In the genomic region with DNA sequence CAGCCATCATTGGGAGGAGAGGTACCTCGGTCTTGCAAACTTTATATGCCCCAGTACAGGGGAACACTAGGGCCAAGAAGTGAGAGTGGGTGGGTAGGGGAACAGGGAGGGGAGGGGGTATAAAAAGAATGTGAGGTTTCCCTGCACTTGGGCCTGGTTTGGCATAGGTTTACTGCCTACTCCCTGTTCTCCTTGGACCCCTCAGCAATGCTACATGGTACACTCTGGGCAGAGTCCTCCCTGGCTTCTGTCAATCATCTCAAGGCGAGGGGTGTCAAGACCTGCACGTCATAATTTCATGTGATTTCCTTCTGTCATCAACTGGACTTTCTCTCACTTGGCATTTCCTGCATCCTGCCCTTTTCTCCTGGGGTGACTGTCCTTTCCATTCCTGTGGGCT, we compare ENCODE assay signal across 20 mouse cellular contexts.
DNase-seq lines count a peak whose midpoint lies in the region; ATAC-seq and TF ChIP-seq lines count a peak whose summit lies in the region.
"Had no signal": no experiment of that assay in that cellular context is flagged by ENCODE, and none has a peak within 500 bp of the region (broad histone marks: within the 10 kb centered on the region; RNA-seq: fewer than 3 reads in every experiment).

No protein-coding gene starts in this region.

- no peak for ATAC-seq in forebrain, embryonic 12.5 days (ENCODE audit: low FRiP score)
- ATAC-seq in forebrain, postnatal 0 days, result no peak
- ATAC-seq in hindbrain, embryonic 13.5 days (ENCODE audit: low FRiP score), result 0 out of 2 replicates have a peak, but pooled peaks have one; percentile 13
- no peak for ATAC-seq in hindbrain, embryonic 11.5 days (ENCODE audit: low FRiP score)
- ATAC-seq in kidney, embryonic 16.5 days (ENCODE audit: low FRiP score, low TSS enrichment), result peak; percentile 53
- peak; percentile 41; the same call in 1 of the 2 replicates for ATAC-seq in neural tube, embryonic 14.5 days (ENCODE audit: low read depth)
- ATAC-seq: intestine, embryonic 15.5 days; Patski had no signal

- H3K4me2 ChIP-seq in forebrain, embryonic 12.5 days, result no peak overlapping the region
- H3K4me2 ChIP-seq in forebrain, postnatal 0 days (ENCODE audit: low read depth), result no peak overlapping the region
- H3K4me2 ChIP-seq in hindbrain, embryonic 13.5 days, result no peak overlapping the region
- no peak overlapping the region for H3K4me2 ChIP-seq in hindbrain, embryonic 11.5 days (replicated peaks; ENCODE audit: low read depth, low read length)
- H3K4me2 ChIP-seq in kidney, embryonic 16.5 days (replicated peaks; ENCODE audit: low read depth, low read length), result no peak overlapping the region
- H3K4me2 ChIP-seq in neural tube, embryonic 14.5 days (ENCODE audit: low read depth, low read length), result no peak overlapping the region
- H3K4me2 ChIP-seq: heart, embryonic 11.5 days; intestine, embryonic 15.5 days had no signal

- 0 out of 2 replicates have a peak, but pooled peaks cover 3% of the 10 kb centered on the region for H3K27me3 ChIP-seq in forebrain, embryonic 12.5 days
- H3K27me3 ChIP-seq in forebrain, postnatal 0 days (ENCODE audit: insufficient read depth, low read length), result no peaks in the 10 kb centered on the region
- no peaks in the 10 kb centered on the region for H3K27me3 ChIP-seq in hindbrain, embryonic 13.5 days
- no peaks in the 10 kb centered on the region for H3K27me3 ChIP-seq in hindbrain, embryonic 11.5 days (ENCODE audit: control insufficient read depth, insufficient read depth, low read length)
- H3K27me3 ChIP-seq in kidney, embryonic 16.5 days (ENCODE audit: insufficient read depth, low read length), result no peaks in the 10 kb centered on the region
- H3K27me3 ChIP-seq in neural tube, embryonic 14.5 days (ENCODE audit: control insufficient read depth, insufficient read depth, low read length), result no peaks in the 10 kb centered on the region
- H3K27me3 ChIP-seq: CH12.LX; intestine, embryonic 15.5 days; Patski had no signal

- no peak overlapping the region for H3K9ac ChIP-seq in forebrain, embryonic 12.5 days
- no peak overlapping the region for H3K9ac ChIP-seq in forebrain, postnatal 0 days
- no peak overlapping the region for H3K9ac ChIP-seq in hindbrain, embryonic 13.5 days
- no peak overlapping the region for H3K9ac ChIP-seq in hindbrain, embryonic 11.5 days (ENCODE audit: low read depth, low read length)
- H3K9ac ChIP-seq in kidney, embryonic 16.5 days (replicated peaks; ENCODE audit: low read length), result no peak overlapping the region
- H3K9ac ChIP-seq in neural tube, embryonic 14.5 days (replicated peaks; ENCODE audit: low read depth, low read length), result no peak overlapping the region
- H3K9ac ChIP-seq: intestine, embryonic 15.5 days had no signal

- H3K36me3 ChIP-seq in forebrain, embryonic 12.5 days (replicated peaks), result no peaks in the 10 kb centered on the region
- H3K36me3 ChIP-seq in forebrain, postnatal 0 days (ENCODE audit: insufficient read depth), result no peaks in the 10 kb centered on the region
- no peaks in the 10 kb centered on the region for H3K36me3 ChIP-seq in hindbrain, embryonic 13.5 days
- H3K36me3 ChIP-seq in hindbrain, embryonic 11.5 days (ENCODE audit: control insufficient read depth, insufficient read depth, low read length), result no peaks in the 10 kb centered on the region
- no peaks in the 10 kb centered on the region for H3K36me3 ChIP-seq in kidney, embryonic 16.5 days (ENCODE audit: insufficient read depth, low read length)
- no peaks in the 10 kb centered on the region for H3K36me3 ChIP-seq in neural tube, embryonic 14.5 days (ENCODE audit: control insufficient read depth, insufficient read depth, low read length)
- H3K36me3 ChIP-seq: G1E; intestine, embryonic 15.5 days had no signal

- DNase-seq in forebrain, postnatal 0 days, result no peak
- no peak for DNase-seq in hindbrain, embryonic 11.5 days (ENCODE audit: low spot score)
- DNase-seq in kidney, postnatal 14 days, result no peak
- DNase-seq in lung, postnatal 36 days, result no peak
- DNase-seq: adrenal gland, postnatal 10 days; adrenal gland, postnatal 36 days; B cell, adult 2 months; cerebellum, adult 18-20 months; cerebellum, adult 9-10 months; cerebellum, postnatal 14 days; gastrocnemius, postnatal 25 days had no signal

- 0 out of 2 replicates have a peak overlapping the region, but pooled peaks have one; percentile 1 for H3K27ac ChIP-seq in forebrain, embryonic 12.5 days
- no peak overlapping the region for H3K27ac ChIP-seq in forebrain, postnatal 0 days (ENCODE audit: low read depth, low read length)
- peak overlapping the region; percentile 31 for H3K27ac ChIP-seq in hindbrain, embryonic 13.5 days
- no peak overlapping the region for H3K27ac ChIP-seq in hindbrain, embryonic 11.5 days (ENCODE audit: low read depth, low read length)
- 0 out of 2 replicates have a peak overlapping the region, but pooled peaks have one; percentile 9 for H3K27ac ChIP-seq in kidney, embryonic 16.5 days (ENCODE audit: low read length)
- H3K27ac ChIP-seq in neural tube, embryonic 14.5 days (ENCODE audit: low read depth, low read length), result no peak overlapping the region
- H3K27ac ChIP-seq: intestine, embryonic 15.5 days had no signal

- peaks cover 19% of the 10 kb centered on the region for H3K4me1 ChIP-seq in forebrain, embryonic 12.5 days
- no peaks in the 10 kb centered on the region for H3K4me1 ChIP-seq in forebrain, postnatal 0 days (ENCODE audit: insufficient read depth)
- peaks cover 13% of the 10 kb centered on the region for H3K4me1 ChIP-seq in hindbrain, embryonic 13.5 days (replicated peaks)
- H3K4me1 ChIP-seq in hindbrain, embryonic 11.5 days (replicated peaks; ENCODE audit: control insufficient read depth, insufficient read depth, low read length), result no peaks in the 10 kb centered on the region
- peaks cover 21% of the 10 kb centered on the region for H3K4me1 ChIP-seq in kidney, embryonic 16.5 days (ENCODE audit: insufficient read depth, low read length)
- peaks cover 2% of the 10 kb centered on the region; the same call in 1 of the 2 replicates for H3K4me1 ChIP-seq in neural tube, embryonic 14.5 days (ENCODE audit: control insufficient read depth, insufficient read depth, low read length)
- H3K4me1 ChIP-seq: intestine, embryonic 15.5 days had no signal

- WGBS in forebrain, embryonic 12.5 days, result 77% methylated on average over 3 of the region's 3 CpGs
- WGBS in forebrain, postnatal 0 days, result 86% methylated on average over 3 of the region's 3 CpGs
- WGBS in hindbrain, embryonic 13.5 days, result 88% methylated on average over 3 of the region's 3 CpGs
- 86% methylated on average over 3 of the region's 3 CpGs for WGBS in hindbrain, embryonic 11.5 days
- WGBS in kidney, embryonic 16.5 days, result 69% methylated on average over 3 of the region's 3 CpGs
- WGBS in neural tube, embryonic 14.5 days, result 80% methylated on average over 3 of the region's 3 CpGs

- H3K9me3 ChIP-seq in forebrain, embryonic 12.5 days, result peaks cover 3% of the 10 kb centered on the region; the same call in 1 of the 2 replicates
- no peaks in the 10 kb centered on the region for H3K9me3 ChIP-seq in forebrain, postnatal 0 days (ENCODE audit: low read length)
- H3K9me3 ChIP-seq in hindbrain, embryonic 13.5 days, result peaks cover 5% of the 10 kb centered on the region; the same call in 1 of the 2 replicates
- H3K9me3 ChIP-seq in hindbrain, embryonic 11.5 days (ENCODE audit: control insufficient read depth, low read length), result no peaks in the 10 kb centered on the region
- 0 out of 2 replicates have a peak, but pooled peaks cover 4% of the 10 kb centered on the region for H3K9me3 ChIP-seq in kidney, embryonic 16.5 days (ENCODE audit: low read length)
- H3K9me3 ChIP-seq in neural tube, embryonic 14.5 days (ENCODE audit: control insufficient read depth, low read length), result no peaks in the 10 kb centered on the region
- H3K9me3 ChIP-seq: G1E; intestine, embryonic 15.5 days had no signal

- H3K4me3 ChIP-seq in forebrain, embryonic 12.5 days (replicated peaks), result no peak overlapping the region
- no peak overlapping the region for H3K4me3 ChIP-seq in forebrain, postnatal 0 days (ENCODE audit: low read depth, low read length)
- no peak overlapping the region for H3K4me3 ChIP-seq in hindbrain, embryonic 13.5 days
- H3K4me3 ChIP-seq in hindbrain, embryonic 11.5 days (ENCODE audit: low read depth, low read length), result no peak overlapping the region
- no peak overlapping the region for H3K4me3 ChIP-seq in kidney, embryonic 16.5 days (ENCODE audit: low read length)
- no peak overlapping the region for H3K4me3 ChIP-seq in neural tube, embryonic 14.5 days (ENCODE audit: low read depth, low read length)
- H3K4me3 ChIP-seq: intestine, embryonic 15.5 days had no signal

- TF ChIP-seq CTCF in forebrain, postnatal 0 days (IDR thresholded peaks at IDR 0.05; ENCODE audit: low read depth), result no peak

Comparison
In these comparisons a context has a peak if more than half of its experiments do, and no peak if none do; other contexts are left out.
1. ATAC-seq: peak in hindbrain, embryonic 13.5 days (single experiment), kidney, embryonic 16.5 days (single experiment) and neural tube, embryonic 14.5 days (single experiment); none in forebrain, embryonic 12.5 days (single experiment), forebrain, postnatal 0 days (single experiment) and hindbrain, embryonic 11.5 days (single experiment).
2. H3K27ac ChIP-seq: peak in forebrain, embryonic 12.5 days (single experiment), hindbrain, embryonic 13.5 days (single experiment) and kidney, embryonic 16.5 days (single experiment); none in forebrain, postnatal 0 days (single experiment), hindbrain, embryonic 11.5 days (single experiment) and neural tube, embryonic 14.5 days (single experiment).